Mouse (Mus musculus): Measurements from ENCODE around the gene Kcne3.

Gene Kcne3

DNA sequence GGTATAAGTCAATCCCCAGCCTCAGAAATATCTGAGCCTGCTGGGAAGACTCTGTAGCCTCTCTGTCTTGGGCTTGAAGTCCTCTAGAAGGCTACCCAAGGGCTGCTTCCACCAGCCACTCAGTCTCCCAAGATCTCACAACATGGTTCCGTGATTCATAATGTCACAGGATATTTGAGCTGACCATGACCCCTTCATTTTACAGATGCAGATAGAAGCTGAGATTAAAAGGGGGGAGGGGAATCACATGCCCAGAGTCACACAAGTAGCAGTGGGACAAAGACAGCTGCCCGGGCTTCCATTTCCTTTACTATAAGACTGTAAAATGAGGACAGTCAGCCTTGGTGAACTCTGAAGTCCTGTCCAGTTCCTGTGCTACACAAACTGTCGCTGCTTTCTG is 5.3 kb downstream of the Kcne3 start:
- no peak for DNase-seq (ENCODE audit: low spot score in 2 of 2)

DNA sequence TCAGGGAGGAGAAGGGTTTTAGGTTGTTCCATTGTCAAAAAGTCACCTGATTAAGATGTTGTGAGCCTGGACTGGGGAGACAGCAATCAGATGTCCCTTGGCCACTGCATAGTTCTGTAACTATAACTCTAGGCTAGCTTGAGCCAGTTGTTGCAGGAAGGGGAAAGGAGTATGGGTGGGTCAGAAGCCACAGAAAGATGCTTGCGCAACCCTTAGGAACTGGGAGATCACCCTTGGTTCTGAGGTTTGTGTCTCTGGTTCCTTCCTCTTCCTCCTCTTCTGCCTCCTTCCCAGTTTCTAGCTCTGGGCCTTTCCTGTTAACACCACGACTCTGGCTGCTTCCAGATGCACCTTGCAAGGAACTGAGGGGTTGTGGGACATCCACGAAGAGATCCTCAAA is 6.1 kb downstream of the Kcne3 start:
- no peak for DNase-seq (ENCODE audit: low spot score in 2 of 2)

DNA sequence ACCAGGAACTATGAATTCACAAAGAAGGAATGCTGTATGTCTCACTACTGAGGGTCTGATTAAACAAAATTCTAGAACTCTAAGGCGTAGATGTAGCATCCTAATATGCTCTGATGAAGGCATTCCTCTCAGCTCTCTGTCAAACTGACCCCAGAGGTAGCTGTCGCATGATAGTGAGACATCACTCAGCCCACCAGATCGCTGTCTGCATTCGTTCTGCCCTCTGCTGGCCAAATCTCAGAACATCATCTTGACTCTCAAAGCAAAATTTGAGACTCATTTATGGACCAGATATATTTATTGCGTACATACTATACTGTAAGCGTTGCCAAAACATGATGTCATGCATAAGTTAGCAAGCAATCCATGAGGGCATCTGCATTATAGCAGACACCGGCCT is 11.3 kb downstream of the Kcne3 start:
- peak in 1 of 2 experiments; percentile 49 for DNase-seq (ENCODE audit: low spot score in 2 of 2)

DNA sequence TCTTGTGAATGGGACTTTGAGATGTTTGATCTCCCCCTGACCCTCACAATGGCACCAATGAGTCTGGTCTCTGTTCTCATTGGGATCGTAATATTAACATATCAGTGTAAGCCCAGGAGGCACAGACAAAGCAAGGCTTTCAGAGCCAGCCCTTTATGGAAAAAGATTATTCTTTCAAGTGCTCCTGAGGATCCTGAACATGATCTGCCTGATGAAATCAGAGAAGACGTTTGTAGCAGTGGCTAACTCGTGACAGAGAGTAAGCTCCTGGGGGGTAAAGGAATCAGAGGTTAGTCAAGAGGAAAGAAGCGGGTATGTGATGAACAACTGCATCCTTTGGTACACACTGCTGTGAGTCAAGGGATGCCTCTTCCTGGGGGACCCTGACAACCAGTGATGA is 13.9 kb downstream of the Kcne3 start:
- DNase-seq (ENCODE audit: low spot score in 2 of 2), result no peak

DNA sequence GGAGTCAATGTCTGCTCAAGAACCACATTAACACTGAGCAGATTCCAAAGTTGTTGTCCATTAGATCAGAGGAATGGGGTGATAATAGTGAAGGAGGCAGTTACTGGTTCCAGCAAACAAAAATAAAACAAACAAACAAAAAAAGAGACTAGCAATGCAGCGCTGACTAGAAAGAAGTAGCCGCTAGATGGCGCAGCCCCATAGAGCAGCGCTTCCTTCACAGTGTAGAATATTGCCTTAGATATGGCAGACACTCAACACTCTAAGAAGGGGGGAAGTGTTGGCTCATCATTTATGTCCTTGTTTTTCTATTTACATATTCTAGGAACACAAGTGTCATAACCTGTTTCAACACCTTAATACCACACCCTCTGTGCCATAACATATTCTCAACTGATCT is 14.5 kb downstream of the Kcne3 start:
- DNase-seq (ENCODE audit: low spot score in 2 of 2), result peak; percentile 38 to 73

DNA sequence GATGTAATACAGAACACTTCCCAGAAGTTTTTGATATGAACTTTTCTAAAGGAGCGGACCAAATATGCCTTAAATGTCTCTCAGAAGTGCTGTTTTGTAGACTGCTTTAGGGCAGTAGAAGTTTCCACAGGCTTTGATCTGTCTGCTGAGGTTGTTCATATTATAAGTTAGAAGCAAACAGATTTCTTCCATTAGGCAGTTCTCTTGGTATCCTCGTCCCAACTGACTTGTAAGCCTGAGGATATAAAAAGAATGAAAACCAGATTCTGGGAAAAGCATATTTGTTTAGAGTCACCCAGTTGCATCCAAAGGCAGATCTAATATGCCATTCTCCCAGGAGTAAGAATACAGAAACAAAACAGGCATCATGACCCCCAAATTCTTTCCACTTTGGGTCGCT is 24.9 kb downstream of the Kcne3 start:
- DNase-seq (ENCODE audit: low spot score in 2 of 2), result no peak

DNA sequence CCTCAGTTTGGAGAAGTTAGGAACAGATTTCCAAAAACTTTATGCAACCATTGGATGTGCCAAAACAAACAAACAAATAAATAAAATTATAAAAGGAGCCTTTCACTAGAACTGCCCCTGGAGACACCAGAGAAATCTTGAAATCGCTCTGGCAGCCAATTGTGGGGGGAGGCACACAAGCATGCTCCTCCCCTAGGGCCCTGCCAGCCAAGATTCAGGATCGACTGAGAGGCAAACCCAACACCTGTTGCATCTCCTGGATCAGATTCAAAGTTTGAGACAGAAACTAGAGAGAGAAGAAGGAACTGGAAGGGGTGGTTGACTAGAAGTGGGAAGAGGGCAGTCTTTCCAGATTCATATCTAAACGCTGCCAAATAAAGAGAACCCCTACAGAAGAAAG is 27.3 kb downstream of the Kcne3 start:
- DNase-seq (ENCODE audit: low spot score in 2 of 2), result no peak

DNA sequence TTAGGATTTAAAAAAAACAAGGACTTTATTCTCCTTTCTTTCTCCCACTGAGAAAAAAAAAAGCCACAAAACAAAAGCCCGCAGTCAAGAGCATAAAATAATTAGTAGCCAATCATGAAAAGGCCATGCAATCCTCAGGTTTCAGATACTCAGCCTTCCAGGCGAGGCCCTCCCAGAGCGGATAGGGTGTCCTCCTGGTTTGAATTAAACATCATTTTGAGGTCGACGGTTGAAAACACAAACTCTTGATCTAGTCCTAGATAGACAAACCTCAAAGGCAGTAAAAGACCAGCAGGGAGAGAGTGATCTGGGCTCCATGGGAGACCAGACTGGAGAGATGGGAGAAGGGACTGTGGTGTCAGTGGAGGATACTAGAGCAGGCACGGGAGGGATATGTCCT is 28.6 kb downstream of the Kcne3 start:
- no peak for DNase-seq (ENCODE audit: low spot score in 2 of 2)

DNA sequence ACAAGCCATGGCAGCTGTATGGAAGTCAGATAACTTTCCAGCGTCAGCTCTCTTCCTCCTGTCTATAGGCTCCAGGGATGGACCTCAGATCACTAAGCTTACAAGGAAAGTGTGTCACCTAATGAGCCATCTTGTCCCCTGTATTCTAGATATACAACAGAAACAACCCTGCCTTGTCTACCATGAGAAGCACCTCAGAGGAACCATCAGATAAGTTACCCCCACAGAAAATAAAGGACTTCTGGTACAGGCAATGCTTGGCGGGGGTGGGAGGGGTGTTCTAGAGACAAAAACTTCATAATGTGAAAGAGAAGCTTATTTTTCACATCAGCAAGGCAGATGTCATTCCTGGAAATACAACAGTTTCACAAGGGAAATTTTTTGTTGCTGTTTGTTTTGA is 29.8 kb downstream of the Kcne3 start:
- no peak for DNase-seq (ENCODE audit: low spot score in 2 of 2)

DNA sequence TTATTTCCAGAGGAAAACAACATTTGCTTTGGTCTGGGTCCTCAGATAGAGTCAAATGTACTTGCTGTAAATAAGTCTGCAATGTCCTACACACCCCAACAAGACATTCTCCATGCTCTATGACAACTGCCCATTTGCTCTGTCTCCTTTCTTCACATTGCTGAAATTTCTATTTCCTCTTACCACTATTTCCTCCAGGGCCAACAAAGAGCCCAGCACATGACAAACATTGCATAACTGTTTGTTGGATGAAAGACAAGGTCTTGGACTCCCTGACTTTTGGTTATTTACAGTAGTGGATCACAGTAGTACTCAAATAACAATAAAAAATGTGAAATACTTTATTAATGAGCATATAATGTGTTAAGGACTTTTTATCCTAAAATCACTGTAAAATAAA is 31.6 kb downstream of the Kcne3 start:
- no peak for DNase-seq (ENCODE audit: low spot score in 2 of 2)

DNA sequence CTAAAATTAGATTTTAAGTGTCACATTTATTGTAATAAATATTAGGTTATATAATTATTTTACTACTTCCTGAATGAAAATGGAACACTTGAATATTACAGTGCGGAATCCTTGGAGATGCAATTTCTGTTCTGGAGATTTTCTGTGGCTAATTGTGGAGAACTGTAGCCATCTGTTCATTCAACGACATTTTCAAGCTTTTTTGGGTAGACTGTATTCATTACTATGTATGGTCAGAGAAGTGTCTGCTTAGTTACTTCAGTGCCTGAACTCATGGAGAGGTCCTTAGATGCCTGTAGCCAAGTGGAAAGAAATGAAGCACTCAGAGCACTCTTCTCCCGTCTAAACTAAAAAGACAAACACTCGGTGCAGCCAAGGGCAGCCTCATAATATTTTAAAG is 38.0 kb downstream of the Kcne3 start:
- DNase-seq (ENCODE audit: low spot score in 2 of 2), result no peak

DNA sequence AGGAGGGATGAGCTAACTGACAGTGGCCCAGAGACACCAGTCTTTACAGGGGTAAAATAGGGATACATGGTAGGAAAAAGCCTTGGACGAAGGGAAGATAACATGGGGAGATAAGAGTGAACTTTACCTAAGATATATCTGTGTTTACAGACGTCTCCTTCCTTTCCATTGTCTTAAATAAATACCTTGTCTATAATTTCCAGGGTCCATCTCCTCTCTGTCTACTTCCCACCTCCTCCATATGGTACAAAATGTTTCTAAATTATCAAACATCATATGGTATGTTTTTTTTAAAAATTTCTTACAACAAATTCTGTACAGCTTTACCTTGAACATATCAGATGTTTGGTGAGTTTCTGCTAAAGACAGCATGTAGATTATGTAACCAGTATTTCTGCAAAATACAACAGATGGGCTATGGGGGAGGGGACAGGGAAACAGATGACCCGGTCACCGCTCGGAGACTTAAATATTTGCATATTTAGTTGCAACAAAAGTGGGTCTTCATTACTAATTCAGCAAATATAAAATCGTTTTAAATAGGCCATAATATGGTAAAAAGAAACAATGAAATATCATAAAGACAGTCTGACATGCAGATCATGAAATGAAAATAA is 38.9 kb downstream of the Kcne3 start:
- no peak for DNase-seq (ENCODE audit: low spot score in 2 of 2)

DNA sequence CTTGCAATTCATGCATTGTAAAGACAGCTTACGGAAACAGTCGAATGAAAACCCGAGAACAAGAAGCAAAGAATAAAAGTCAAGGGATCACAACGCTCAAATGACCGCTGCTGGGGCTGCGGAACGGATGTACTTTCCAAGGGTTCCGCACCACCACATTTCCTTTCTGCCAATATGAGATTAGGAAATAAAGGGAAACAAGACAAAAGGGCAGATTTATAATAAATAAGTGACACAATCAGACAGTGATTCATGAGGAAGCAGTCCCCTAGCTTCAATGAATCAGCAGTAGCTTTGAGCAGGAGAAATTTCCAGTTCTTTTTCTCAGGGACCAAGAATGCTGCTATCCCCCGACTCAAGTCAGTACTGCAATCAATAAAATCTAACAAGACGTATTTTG is 39.7 kb downstream of the Kcne3 start:
- no peak for DNase-seq (ENCODE audit: low spot score in 2 of 2)

DNA sequence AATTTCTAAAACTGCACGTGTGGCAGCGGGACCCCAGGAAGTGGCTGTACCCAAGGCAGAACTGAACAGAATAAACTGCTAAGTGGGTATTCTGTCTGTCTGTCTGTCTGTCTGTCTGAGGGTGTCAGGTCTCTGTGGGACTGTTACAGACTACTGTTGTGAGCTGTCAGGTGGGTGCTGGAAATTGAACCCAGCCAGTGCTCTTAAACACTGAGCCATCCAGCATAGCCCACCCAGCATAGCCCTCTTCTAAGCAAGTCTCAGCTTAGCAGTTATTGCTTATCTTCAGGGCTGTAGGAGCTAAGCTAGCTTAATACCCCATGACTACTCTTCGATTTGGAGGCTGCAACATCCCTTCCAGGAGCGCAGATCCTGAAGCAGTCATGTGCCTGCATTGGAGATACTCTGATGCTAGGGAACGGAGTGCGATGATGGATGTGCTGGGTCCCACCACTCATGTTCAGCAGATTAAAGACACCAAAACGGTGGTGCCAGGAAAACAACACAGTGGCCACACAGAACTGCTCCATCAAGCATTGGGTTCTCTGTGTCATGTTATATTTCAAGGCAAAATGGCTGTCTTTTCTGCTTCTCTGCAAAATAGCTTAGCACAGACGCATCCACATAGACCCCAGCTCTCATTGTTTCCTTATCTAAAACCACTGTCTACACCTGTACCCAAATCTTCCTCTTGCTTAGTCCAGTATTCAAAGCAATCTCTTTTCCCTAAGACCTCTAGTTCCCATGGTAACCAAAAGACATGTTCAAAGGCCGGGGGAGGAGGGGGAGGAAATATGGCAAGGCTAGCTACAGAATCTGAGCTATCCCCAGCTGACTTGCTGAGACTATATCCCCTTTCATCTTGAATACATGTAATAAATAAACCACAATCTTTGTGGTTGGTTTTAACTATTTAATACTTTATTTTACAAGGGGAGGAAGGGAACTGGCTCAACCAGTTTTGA is 40.6 kb downstream of the Kcne3 start:
- no peak for DNase-seq (ENCODE audit: low spot score in 2 of 2)

DNA sequence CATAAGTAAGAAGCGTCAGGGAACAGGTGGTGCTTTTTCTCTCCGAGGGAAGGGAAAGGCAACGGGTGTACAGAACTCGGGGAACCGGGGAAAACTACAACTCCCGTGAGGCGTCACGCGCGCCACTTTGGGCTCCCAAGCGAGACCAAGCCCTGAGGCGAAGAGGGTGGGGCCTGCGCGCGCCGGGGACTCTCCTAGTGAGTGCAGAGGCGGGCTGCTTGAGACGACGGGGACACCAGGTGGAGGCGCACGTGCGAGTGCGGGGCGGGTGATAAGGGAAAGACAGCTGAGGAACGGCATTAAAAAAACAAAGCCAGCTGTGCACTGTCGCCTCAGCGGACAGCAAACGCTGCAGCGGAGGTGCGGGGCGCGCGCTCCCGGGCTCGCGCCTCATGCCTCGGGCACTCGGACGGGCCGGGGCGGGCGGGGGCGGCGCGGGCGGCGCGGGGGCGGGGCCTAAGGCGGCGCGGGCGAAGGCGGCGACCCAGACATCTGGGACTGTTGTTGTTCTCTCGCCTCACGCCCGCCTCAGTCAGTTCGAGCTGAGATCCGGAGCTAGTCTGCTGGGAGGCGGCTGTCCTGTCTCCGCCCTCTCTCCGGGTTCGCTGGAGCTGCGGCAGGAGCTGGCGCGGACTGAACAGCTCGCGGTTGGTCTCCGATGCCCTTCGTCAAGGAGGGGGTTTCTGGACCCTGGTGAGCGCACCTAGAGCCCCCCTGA is 51.0 kb downstream of the Kcne3 start, which contains the start of gene Pgm2l1:
Gene Pgm2l1 (plus strand): TSS at position 237 of the 718 bp plus-strand sequence.
- peak; percentile 89 to 94 for DNase-seq (ENCODE audit: low spot score in 2 of 2)

DNA sequence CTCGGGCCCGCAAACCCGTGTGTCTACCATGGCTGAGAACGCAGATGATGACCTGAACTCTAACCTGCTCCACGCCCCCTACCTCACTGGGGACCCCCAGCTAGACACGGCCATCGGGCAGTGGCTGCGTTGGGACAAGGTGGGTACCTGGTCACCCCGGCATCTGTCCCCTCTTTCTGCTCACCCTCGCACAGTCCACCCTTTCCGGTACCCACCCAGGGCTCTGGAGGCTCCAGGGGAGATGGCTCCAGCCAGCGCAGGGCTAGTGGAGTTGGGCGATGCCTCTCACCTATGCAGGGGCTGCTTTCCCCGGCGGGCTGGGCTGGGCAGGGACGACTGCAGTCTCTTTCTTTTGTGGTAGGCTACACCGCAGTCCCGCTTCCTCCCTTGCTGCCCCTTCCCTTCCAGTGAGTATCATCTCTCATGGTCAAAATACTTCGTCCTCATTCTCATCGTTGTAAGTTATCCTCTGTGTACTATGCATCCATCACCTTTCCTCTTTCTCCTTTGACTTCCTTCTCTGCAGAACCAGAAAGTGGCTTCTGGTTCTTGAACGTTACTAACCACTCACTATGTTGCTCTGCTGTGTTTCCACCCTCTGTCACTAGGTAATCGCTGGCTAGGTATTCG is 51.7 kb downstream of the Kcne3 start:
- DNase-seq (ENCODE audit: low spot score in 2 of 2), result peak in 1 of 2 experiments; percentile 19

DNA sequence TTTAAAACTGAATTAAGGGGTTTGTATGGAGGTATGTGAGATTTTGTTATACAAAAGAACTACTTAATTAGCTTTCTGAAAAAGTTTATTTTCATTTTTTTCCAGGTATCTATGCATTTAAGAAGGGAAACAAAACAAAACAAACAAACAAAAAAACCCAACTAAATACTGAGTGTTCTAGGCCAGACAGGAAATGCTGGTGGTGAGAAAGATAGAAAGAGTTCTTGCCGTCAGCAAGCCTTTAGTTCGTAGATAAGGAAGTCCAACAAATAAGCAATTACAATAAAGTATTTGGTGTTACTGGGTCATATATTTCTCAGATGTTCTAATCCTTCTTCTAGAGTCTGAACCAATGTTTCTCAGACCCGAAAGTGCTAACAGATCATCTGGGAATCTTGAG is 52.7 kb downstream of the Kcne3 start:
- no peak for DNase-seq (ENCODE audit: low spot score in 2 of 2)

DNA sequence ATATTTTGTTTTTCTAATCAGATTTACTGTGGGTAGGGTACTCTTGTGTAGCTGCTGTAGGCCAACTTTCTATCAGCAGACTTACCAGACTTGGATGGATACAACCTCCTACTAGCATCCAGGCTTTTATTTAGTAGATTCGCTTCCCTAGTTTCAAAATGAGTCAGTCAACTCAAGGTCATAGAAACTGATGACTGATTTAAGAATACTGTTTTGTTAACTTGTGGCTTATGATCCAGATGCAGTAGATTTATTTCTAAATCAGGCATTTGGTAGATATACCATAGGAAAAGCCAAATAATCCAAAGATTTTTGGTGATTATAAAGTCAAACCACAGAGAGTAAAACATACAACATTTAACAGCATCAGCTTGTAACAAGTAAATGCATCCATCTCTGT is 54.3 kb downstream of the Kcne3 start:
- no peak for DNase-seq (ENCODE audit: low spot score in 2 of 2)

DNA sequence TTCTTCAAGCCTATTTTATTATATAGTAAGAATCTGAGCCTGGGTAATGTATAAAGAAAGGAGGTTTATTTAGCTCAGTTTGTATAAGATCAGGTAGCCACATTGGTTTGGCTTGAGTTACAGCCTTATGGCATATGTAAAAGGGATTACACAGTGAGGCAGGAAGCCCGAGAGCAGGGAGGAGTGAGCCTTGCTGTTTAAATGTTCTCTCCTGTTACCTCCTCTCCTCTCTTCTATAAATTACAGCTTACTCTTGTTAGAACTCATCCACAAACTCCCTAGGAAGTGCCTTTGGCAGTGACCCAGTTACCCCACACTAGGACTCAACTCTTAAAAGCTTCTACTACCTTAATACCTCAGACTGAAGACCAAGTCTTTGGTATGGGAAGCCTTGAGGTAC is 55.4 kb downstream of the Kcne3 start:
- no peak for DNase-seq (ENCODE audit: low spot score in 2 of 2)

DNA sequence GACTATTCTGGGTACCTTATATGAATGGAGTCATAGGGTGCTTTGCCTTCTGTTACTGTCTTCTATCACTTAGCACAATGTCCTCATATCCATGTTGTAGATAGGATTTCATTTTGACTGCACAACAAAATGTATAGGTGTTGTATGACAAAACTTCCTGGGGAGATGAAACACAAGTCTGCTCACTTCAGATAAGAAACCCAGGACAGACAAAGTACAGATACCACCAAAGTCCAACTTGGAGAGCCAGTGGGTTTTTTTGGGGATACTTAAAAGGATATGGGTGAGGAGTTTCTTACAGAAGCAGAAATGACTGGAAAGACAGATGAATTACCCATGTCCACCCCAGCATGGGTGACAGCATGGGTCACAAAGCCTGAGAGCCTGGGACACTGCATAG is 57.4 kb downstream of the Kcne3 start:
- DNase-seq (ENCODE audit: low spot score in 2 of 2), result no peak
